Mouse (Mus musculus) ES-Bruce4 (cell line): ENCODE data around the gene Herc3. TPM values are rescaled to one million over a fixed set of nuclear protein-coding genes. Genes with fewer than 3 reads are reported as not detected.

ENCODE experiments used
- H3K27ac ChIP-seq: 2 replicates; pipeline ENCODE4 v1.5.1; 2012; ENCODE audit warnings: low read length, inconsistent platforms; ENCODE audit not compliant: insufficient read depth
- H3K27me3 ChIP-seq: 2 replicates; pipeline ENCODE4 v1.6.1; 2012; ENCODE audit warnings: mild to moderate bottlenecking, low read length, inconsistent platforms; ENCODE audit not compliant: control insufficient read depth, poor library complexity, insufficient read depth, severe bottlenecking
- H3K36me3 ChIP-seq: 2 replicates; pipeline ENCODE4 v1.6.1; 2012; ENCODE audit warnings: inconsistent platforms, mild to moderate bottlenecking, low read length, moderate library complexity; ENCODE audit not compliant: control insufficient read depth, poor library complexity, insufficient read depth, severe bottlenecking
- H3K4me1 ChIP-seq: one replicate; pipeline ENCODE4 v1.8.1; 2011; ENCODE audit warnings: low read length; ENCODE audit not compliant: control insufficient read depth, insufficient read depth
- H3K4me3 ChIP-seq: 2 replicates; pipeline ENCODE4 v1.5.1; 2011; ENCODE audit warnings: low read depth, mild to moderate bottlenecking, low read length
- H3K9ac ChIP-seq: 2 replicates; pipeline ENCODE4 v1.6.1; 2012; ENCODE audit warnings: low read depth, mild to moderate bottlenecking, inconsistent platforms; ENCODE audit not compliant: poor library complexity, severe bottlenecking
- H3K9me3 ChIP-seq: replicated peaks from 2 replicates; pipeline ENCODE4 v1.6.1; 2012; ENCODE audit warnings: mild to moderate bottlenecking, low read length, inconsistent platforms; ENCODE audit not compliant: control insufficient read depth, poor library complexity, insufficient read depth, severe bottlenecking
- CTCF ChIP-seq: IDR thresholded peaks from one replicate; pipeline ENCODE4 v1.8.1; 2011; ENCODE audit warnings: low read depth, low read length
- EP300 ChIP-seq: IDR thresholded peaks from 2 replicates; pipeline ENCODE4 v1.6.1; 2011; ENCODE audit warnings: low read depth, low read length; ENCODE audit not compliant: insufficient read depth
- POLR2A ChIP-seq: IDR thresholded peaks from one replicate; pipeline ENCODE4 v1.8.1; 2011; ENCODE audit warnings: low read length; ENCODE audit not compliant: insufficient read depth
- polyA plus RNA-seq: library from polyadenylated mRNA; stranded (reverse); fragments of >200 nt; gene quantifications from 2 replicates; pipeline ENCODE4 v1.2.4, GENCODE M21; 2011; ENCODE audit warnings: low read depth; ENCODE audit not compliant: missing spikeins, insufficient read depth, insufficient read length

Gene Herc3
- polyA plus RNA-seq, 1 experiment: 34.5 TPM

- Histone ChIP-seq H3K27me3 (no peaks in the 10 kb centered on the region), H3K4me3 (no peak overlapping the region), H3K4me1 (no peaks in the 10 kb centered on the region), H3K27ac (no peak overlapping the region), H3K9ac (no peak overlapping the region), H3K36me3 (no peaks in the 10 kb centered on the region), H3K9me3 (no peaks in the 10 kb centered on the region)
- TF ChIP-seq EP300 (no peak), POLR2A (no peak), CTCF (no peak)
Observed at GRCm38 (mm10) chr6:58965071-58965831, 134.0 kb downstream of the Herc3 start.

GRCm38 (mm10) chr6:58968272-58968671 lies 137.0 kb downstream of the Herc3 start:
- no peaks in the 10 kb centered on the region for H3K4me1 ChIP-seq
- H3K27ac ChIP-seq: no peak overlapping the region
- no peaks in the 10 kb centered on the region for H3K9me3 ChIP-seq
- H3K4me3 ChIP-seq: no peak overlapping the region
- no peaks in the 10 kb centered on the region for H3K27me3 ChIP-seq
- no peak overlapping the region for H3K9ac ChIP-seq
- TF ChIP-seq POLR2A (no peak), EP300 (no peak), CTCF (no peak)
- no peaks in the 10 kb centered on the region for H3K36me3 ChIP-seq

Other genes with a start within 250 kb of the Herc3 start
- gene Abcg2, start 246.9 kb upstream of the Herc3 start, polyA plus RNA-seq: 62.7 and 71.8 TPM in 2 replicates
- not detected in 2 replicates for gene Nap1l5, start 75.6 kb downstream of the Herc3 start, polyA plus RNA-seq
- 1.6 and 2.7 TPM in 2 replicates for gene Fam13a, start 193.1 kb downstream of the Herc3 start, polyA plus RNA-seq